Mouse (Mus musculus): Measurements from ENCODE around the gene Gm19426. TPM values are rescaled to one million over a fixed set of nuclear protein-coding genes. Genes with fewer than 3 reads are reported as not detected.
A peak's percentile ranks its signal among the peaks of the same experiment; 100 is the strongest.

The Gm19426 gene
- polyA plus RNA-seq (2014; fragmentation: Nextera tagmentation; extraction: Ambion mirVana) = 4.4 and 4.5 TPM in 2 replicates

DNA sequence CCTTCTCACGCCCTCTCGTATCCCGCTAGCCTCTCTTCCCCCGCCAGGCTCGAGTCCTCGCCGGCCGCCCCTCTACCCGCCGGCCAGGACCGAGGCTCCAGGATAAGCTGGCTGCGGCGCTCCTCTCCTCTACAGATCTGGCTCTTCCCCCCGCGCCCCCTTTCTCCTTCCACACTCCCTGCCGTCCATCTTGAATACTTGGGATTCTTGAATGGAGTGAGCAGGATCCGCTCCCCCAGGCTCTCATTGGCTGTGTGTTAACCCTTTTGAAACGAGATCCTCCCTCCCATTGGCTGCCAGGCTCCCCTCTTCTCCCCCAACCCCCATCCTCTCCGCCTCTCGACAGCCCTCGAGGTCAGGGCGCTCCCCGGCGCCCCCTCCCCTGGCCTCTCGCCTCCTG lies at the start of gene Gm19426:
Gene Gm19426, minus strand, starts transcription at position 95 of the 400 bp plus-strand sequence.
- under 1% methylated on average over 25 of the region's 25 CpGs for WGBS
- Histone ChIP-seq H3K27me3 (ENCODE audit: control insufficient read depth, insufficient read depth, low read length) (no peaks in the 10 kb centered on the region), H3K4me3 (ENCODE audit: control insufficient read depth in 1 of 2, insufficient read depth in 1 of 2, low read depth in 1 of 2, low read length in 2 of 2) (peak within 1 kb of the TSS; percentile 64 to 94), H3K4me2 (ENCODE audit: low read length) (peak within 1 kb of the TSS; percentile 88), H3K9me3 (ENCODE audit: control insufficient read depth, low read length) (no peaks in the 10 kb centered on the region), H3K9ac (ENCODE audit: low read length) (peak within 1 kb of the TSS; percentile 96), H3K36me3 (ENCODE audit: control insufficient read depth, insufficient read depth, low read length) (peaks cover 9% of the 10 kb centered on the region; the same call in 1 of the 2 replicates), H3K27ac (replicated peaks in 1 of 2; ENCODE audit: control insufficient read depth in 1 of 2, insufficient read depth in 1 of 2, low read depth in 2 of 2, low read length in 2 of 2) (peak within 1 kb of the TSS; percentile 97 to 100), H3K4me1 (ENCODE audit: control insufficient read depth in 2 of 2, insufficient read depth in 2 of 2, low read length in 2 of 2) (peaks cover 14 to 40% of the 10 kb centered on the region in 2 experiments)
- peak; percentile 92 for ATAC-seq (ENCODE audit: insufficient number of reproducible peaks, insufficient read depth, low FRiP score, low read depth)

- 91% methylated on average over 3 of the region's 3 CpGs for whole genome bisulfite sequencing
- no peak overlapping the region for H3K9ac ChIP-seq (ENCODE audit: low read length)
- no peak for ATAC-seq (ENCODE audit: insufficient number of reproducible peaks, insufficient read depth, low FRiP score, low read depth)
- no peak overlapping the region for H3K4me3 ChIP-seq (ENCODE audit: control insufficient read depth in 1 of 2, insufficient read depth in 1 of 2, low read depth in 1 of 2, low read length in 2 of 2)
- H3K4me1 ChIP-seq (ENCODE audit: control insufficient read depth in 2 of 2, insufficient read depth in 2 of 2, low read length in 2 of 2) = peaks cover 5 to 11% of the 10 kb centered on the region in 2 experiments; a peak in 3 of 4 replicates
- no peak overlapping the region for H3K4me2 ChIP-seq (ENCODE audit: low read length)
- no peaks in the 10 kb centered on the region for H3K36me3 ChIP-seq (ENCODE audit: control insufficient read depth, insufficient read depth, low read length)
- H3K9me3 ChIP-seq (ENCODE audit: control insufficient read depth, low read length) = no peaks in the 10 kb centered on the region
- no peaks in the 10 kb centered on the region for H3K27me3 ChIP-seq (ENCODE audit: control insufficient read depth, insufficient read depth, low read length)
- H3K27ac ChIP-seq (replicated peaks in 1 of 2; ENCODE audit: control insufficient read depth in 1 of 2, insufficient read depth in 1 of 2, low read depth in 2 of 2, low read length in 2 of 2) = no peak overlapping the region
Observed at GRCm38 (mm10) chr2:84793154-84793553, 49.7 kb upstream of the Gm19426 start.

GRCm38 (mm10) chr2:84792516-84792915 lies 49.1 kb upstream of the Gm19426 start:
- no peaks in the 10 kb centered on the region for H3K9me3 ChIP-seq (ENCODE audit: control insufficient read depth, low read length)
- H3K36me3 ChIP-seq (ENCODE audit: control insufficient read depth, insufficient read depth, low read length) = no peaks in the 10 kb centered on the region
- H3K27me3 ChIP-seq (ENCODE audit: control insufficient read depth, insufficient read depth, low read length) = no peaks in the 10 kb centered on the region
- no peak overlapping the region for H3K4me3 ChIP-seq (ENCODE audit: control insufficient read depth in 1 of 2, insufficient read depth in 1 of 2, low read depth in 1 of 2, low read length in 2 of 2)
- H3K27ac ChIP-seq (replicated peaks in 1 of 2; ENCODE audit: control insufficient read depth in 1 of 2, insufficient read depth in 1 of 2, low read depth in 2 of 2, low read length in 2 of 2) = no peak overlapping the region
- no peak overlapping the region for H3K4me2 ChIP-seq (ENCODE audit: low read length)
- 42% methylated on average over 3 of the region's 3 CpGs for WGBS
- peaks cover 5 to 7% of the 10 kb centered on the region in 2 experiments; a peak in 2 of 4 replicates for H3K4me1 ChIP-seq (ENCODE audit: control insufficient read depth in 2 of 2, insufficient read depth in 2 of 2, low read length in 2 of 2)
- no peak for ATAC-seq (ENCODE audit: insufficient number of reproducible peaks, insufficient read depth, low FRiP score, low read depth)
- no peak overlapping the region for H3K9ac ChIP-seq (ENCODE audit: low read length)

- WGBS = 41% methylated on average over 9 of the region's 9 CpGs
- peaks cover 5 to 12% of the 10 kb centered on the region in 2 experiments; a peak in 3 of 4 replicates for H3K4me1 ChIP-seq (ENCODE audit: control insufficient read depth in 2 of 2, insufficient read depth in 2 of 2, low read length in 2 of 2)
- H3K9ac ChIP-seq (ENCODE audit: low read length) = peak overlapping the region; percentile 38; the same call in 1 of the 2 replicates
- 0 out of 4 replicates have a peak overlapping the region, but pooled peaks of 1 of the 2 experiments have one; percentile 14 for H3K27ac ChIP-seq (replicated peaks in 1 of 2; ENCODE audit: control insufficient read depth in 1 of 2, insufficient read depth in 1 of 2, low read depth in 2 of 2, low read length in 2 of 2)
- H3K4me3 ChIP-seq (ENCODE audit: control insufficient read depth in 1 of 2, insufficient read depth in 1 of 2, low read depth in 1 of 2, low read length in 2 of 2) = no peak overlapping the region
- no peaks in the 10 kb centered on the region for H3K27me3 ChIP-seq (ENCODE audit: control insufficient read depth, insufficient read depth, low read length)
- H3K4me2 ChIP-seq (ENCODE audit: low read length) = no peak overlapping the region
- no peak for ATAC-seq (ENCODE audit: insufficient number of reproducible peaks, insufficient read depth, low FRiP score, low read depth)
- no peaks in the 10 kb centered on the region for H3K9me3 ChIP-seq (ENCODE audit: control insufficient read depth, low read length)
- H3K36me3 ChIP-seq (ENCODE audit: control insufficient read depth, insufficient read depth, low read length) = no peaks in the 10 kb centered on the region
Observed at GRCm38 (mm10) chr2:84790418-84790817, 47.0 kb upstream of the Gm19426 start.

DNA sequence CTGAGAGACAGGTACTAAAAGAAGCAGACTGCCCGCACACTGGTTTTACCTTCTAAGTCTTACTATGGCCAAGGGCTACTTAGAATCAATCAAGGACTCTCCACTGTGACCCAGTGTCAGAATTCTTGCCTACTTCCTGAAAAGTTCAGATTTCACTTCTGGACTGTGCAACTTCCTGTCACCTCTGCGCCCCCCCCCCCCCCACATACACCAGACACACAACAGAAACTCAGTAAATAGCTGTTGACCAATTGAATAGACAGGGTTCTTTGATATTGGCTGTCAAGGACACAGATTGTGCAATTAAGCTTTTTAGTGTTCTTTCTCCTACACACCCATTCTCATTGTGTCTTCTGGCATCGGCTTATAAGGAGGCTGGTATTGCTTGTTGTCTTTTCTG lies 44.9 kb upstream of the Gm19426 start:
- no peak for ATAC-seq (ENCODE audit: insufficient number of reproducible peaks, insufficient read depth, low FRiP score, low read depth)
- peaks cover 11 to 28% of the 10 kb centered on the region in 2 experiments for H3K4me1 ChIP-seq (ENCODE audit: control insufficient read depth in 2 of 2, insufficient read depth in 2 of 2, low read length in 2 of 2)
- H3K27ac ChIP-seq (replicated peaks in 1 of 2; ENCODE audit: control insufficient read depth in 1 of 2, insufficient read depth in 1 of 2, low read depth in 2 of 2, low read length in 2 of 2) = no peak overlapping the region
- no peak overlapping the region for H3K4me3 ChIP-seq (ENCODE audit: control insufficient read depth in 1 of 2, insufficient read depth in 1 of 2, low read depth in 1 of 2, low read length in 2 of 2)
- H3K9me3 ChIP-seq (ENCODE audit: control insufficient read depth, low read length) = no peaks in the 10 kb centered on the region
- no peak overlapping the region for H3K4me2 ChIP-seq (ENCODE audit: low read length)
- H3K27me3 ChIP-seq (ENCODE audit: control insufficient read depth, insufficient read depth, low read length) = no peaks in the 10 kb centered on the region
- WGBS = 72% methylated on average over 3 of the region's 3 CpGs
- H3K36me3 ChIP-seq (ENCODE audit: control insufficient read depth, insufficient read depth, low read length) = no peaks in the 10 kb centered on the region
- H3K9ac ChIP-seq (ENCODE audit: low read length) = no peak overlapping the region

DNA sequence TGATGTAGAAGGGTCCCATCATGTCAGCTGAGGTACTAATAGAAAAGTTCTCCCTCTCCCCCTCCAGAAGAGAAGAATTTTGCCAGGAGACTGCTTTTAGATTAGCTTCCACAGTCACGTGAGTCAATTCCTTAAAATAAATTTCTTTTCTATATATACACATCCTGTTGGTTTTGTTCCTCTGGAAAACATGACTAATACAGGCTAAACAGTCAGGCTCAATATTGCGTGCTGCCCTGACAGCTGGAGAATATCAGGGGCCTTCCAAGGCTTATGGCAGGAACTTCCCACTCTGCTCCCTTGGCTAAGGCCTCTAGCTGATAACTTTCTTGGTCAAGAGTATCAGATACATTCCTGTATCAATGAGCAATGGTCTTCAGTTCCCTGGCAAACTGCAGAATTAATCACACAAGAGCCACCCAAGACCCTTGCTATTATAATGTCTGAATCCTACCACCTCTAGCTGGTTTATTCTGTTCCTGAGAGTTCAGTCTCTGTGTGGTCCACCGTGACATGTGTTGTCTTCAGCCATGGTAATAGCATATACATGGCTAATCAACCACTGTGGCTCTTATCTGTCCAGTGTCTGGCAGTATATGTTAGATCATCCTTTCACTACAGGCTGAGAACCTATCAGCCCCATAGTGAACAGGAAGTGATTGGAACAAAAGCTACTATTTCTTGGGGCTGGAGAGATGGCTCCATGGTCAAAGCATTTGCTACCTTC lies 40.5 kb upstream of the Gm19426 start:
- Histone ChIP-seq H3K9ac (ENCODE audit: low read length) (no peak overlapping the region), H3K36me3 (ENCODE audit: control insufficient read depth, insufficient read depth, low read length) (no peaks in the 10 kb centered on the region), H3K4me3 (ENCODE audit: control insufficient read depth in 1 of 2, insufficient read depth in 1 of 2, low read depth in 1 of 2, low read length in 2 of 2) (no peak overlapping the region), H3K9me3 (ENCODE audit: control insufficient read depth, low read length) (no peaks in the 10 kb centered on the region), H3K27ac (replicated peaks in 1 of 2; ENCODE audit: control insufficient read depth in 1 of 2, insufficient read depth in 1 of 2, low read depth in 2 of 2, low read length in 2 of 2) (peak overlapping the region; percentile 28 to 56; a peak in 3 of 4 replicates), H3K27me3 (ENCODE audit: control insufficient read depth, insufficient read depth, low read length) (no peaks in the 10 kb centered on the region), H3K4me1 (ENCODE audit: control insufficient read depth in 2 of 2, insufficient read depth in 2 of 2, low read length in 2 of 2) (peaks cover 6 to 21% of the 10 kb centered on the region in 2 experiments; a peak in 3 of 4 replicates), H3K4me2 (ENCODE audit: low read length) (no peak overlapping the region)
- WGBS = 35% methylated on average over 3 of the region's 3 CpGs
- ATAC-seq (ENCODE audit: insufficient number of reproducible peaks, insufficient read depth, low FRiP score, low read depth) = peak; percentile 59; the same call in 1 of the 2 replicates

DNA sequence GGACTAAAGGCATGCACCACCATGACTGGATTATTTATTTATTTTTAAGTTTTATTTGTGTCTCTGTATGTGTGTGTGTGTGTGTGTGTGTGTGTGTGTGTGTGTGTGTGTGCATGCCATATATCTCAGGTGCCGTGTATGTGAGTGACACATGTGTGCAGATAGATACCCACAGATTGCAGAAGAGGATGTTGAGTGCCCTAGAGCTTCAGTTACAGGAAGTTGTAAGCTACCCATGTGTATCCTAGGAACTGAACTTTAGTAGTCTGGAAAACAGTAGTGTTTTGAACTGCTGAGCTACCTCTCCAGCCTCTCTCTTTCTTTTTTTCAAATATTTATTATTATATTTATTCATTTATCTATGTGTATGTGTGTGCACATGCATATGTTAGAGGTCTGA lies 39.9 kb upstream of the Gm19426 start:
- H3K4me1 ChIP-seq (ENCODE audit: control insufficient read depth in 2 of 2, insufficient read depth in 2 of 2, low read length in 2 of 2) = peaks cover 6 to 24% of the 10 kb centered on the region in 2 experiments; a peak in 3 of 4 replicates
- H3K9ac ChIP-seq (ENCODE audit: low read length) = no peak overlapping the region

More for the DNA sequence above, 39.9 kb upstream of the Gm19426 start:
- Histone ChIP-seq H3K4me3 (ENCODE audit: control insufficient read depth in 1 of 2, insufficient read depth in 1 of 2, low read depth in 1 of 2, low read length in 2 of 2) (no peak overlapping the region), H3K9me3 (ENCODE audit: control insufficient read depth, low read length) (no peaks in the 10 kb centered on the region), H3K4me2 (ENCODE audit: low read length) (no peak overlapping the region), H3K36me3 (ENCODE audit: control insufficient read depth, insufficient read depth, low read length) (no peaks in the 10 kb centered on the region), H3K27me3 (ENCODE audit: control insufficient read depth, insufficient read depth, low read length) (no peaks in the 10 kb centered on the region), H3K27ac (replicated peaks in 1 of 2; ENCODE audit: control insufficient read depth in 1 of 2, insufficient read depth in 1 of 2, low read depth in 2 of 2, low read length in 2 of 2) (no peak overlapping the region)
- WGBS = 54% methylated on average over 1 of the region's 1 CpGs
- ATAC-seq (ENCODE audit: insufficient number of reproducible peaks, insufficient read depth, low FRiP score, low read depth) = no peak

All from heart, embryonic 14.5 days (tissue).